Mouse (Mus musculus) neural tube, embryonic 11.5 days (tissue): ENCODE data around the gene Pagr1b. TPM values are rescaled to one million over a fixed set of nuclear protein-coding genes. Genes with fewer than 3 reads are reported as not detected.

ENCODE experiments used
- ATAC-seq: fragments of 200-750 bp; cut with Nextera tagmentation; 2 replicates; pipeline ENCODE4 v1.8.0; 2017; ENCODE audit warnings: moderate number of reproducible peaks, mild to moderate bottlenecking, moderate TSS enrichment, moderate library complexity; ENCODE audit not compliant: insufficient read depth, low FRiP score, low TSS enrichment
- DNase-seq: peaks from one replicate; pipeline ENCODE4 v3.0.0-alpha.2; 2015; ENCODE audit warnings: low spot score
- H3K27ac ChIP-seq: fragments of 300-500 bp; sonication (generic); 2 replicates; pipeline ENCODE4 v1.5.1; 2014; ENCODE audit warnings: low read depth, mild to moderate bottlenecking, low read length
- H3K27me3 ChIP-seq: fragments of 300-500 bp; sonication (generic); 2 replicates; pipeline ENCODE4 v1.6.1; 2014; ENCODE audit warnings: mild to moderate bottlenecking, low read length, mixed read lengths; ENCODE audit not compliant: control insufficient read depth, insufficient read depth
- H3K36me3 ChIP-seq: fragments of 300-500 bp; sonication (generic); 2 replicates; pipeline ENCODE4 v1.6.1; 2014; ENCODE audit warnings: mild to moderate bottlenecking, low read length, moderate library complexity, mixed read lengths; ENCODE audit not compliant: control insufficient read depth, insufficient read depth
- H3K4me1 ChIP-seq: fragments of 300-500 bp; sonication (generic); 2 replicates; pipeline ENCODE4 v1.6.1; 2014; ENCODE audit warnings: low read length, mixed read lengths; ENCODE audit not compliant: control insufficient read depth, insufficient read depth
- H3K4me2 ChIP-seq: fragments of 300-500 bp; sonication (generic); 2 replicates; pipeline ENCODE4 v1.6.1; 2014; ENCODE audit warnings: low read depth, mild to moderate bottlenecking, moderate library complexity
- H3K4me3 ChIP-seq: fragments of 300-500 bp; sonication (generic); 2 replicates; pipeline ENCODE4 v1.5.1; 2014; ENCODE audit warnings: low read depth, low read length
- H3K9ac ChIP-seq: fragments of 300-500 bp; sonication (generic); 2 replicates; pipeline ENCODE4 v1.6.1; 2014; ENCODE audit warnings: mild to moderate bottlenecking, low read length
- H3K9me3 ChIP-seq: fragments of 300-500 bp; sonication (generic); 2 replicates; pipeline ENCODE4 v1.6.1; 2016; ENCODE audit warnings: low read length; ENCODE audit not compliant: control insufficient read depth
- WGBS: fragments of 180-500 bp; shearing (Covaris S2); extraction: QIAGEN DNeasy Blood & Tissue Kit; methylation state at CpG from one replicate; pipeline ENCODE4 v1.1.7; 2014; 5-methylcytosine and 5-hydroxymethylcytosine counted together
- polyA plus RNA-seq: library from polyadenylated mRNA; unstranded; fragments of >200 nt; fragmentation: Nextera tagmentation; extraction: Ambion mirVana; gene quantifications from 2 replicates; pipeline ENCODE4 v1.2.1, GENCODE M21; 2014

Pagr1b gene
- polyA plus RNA-seq, 1 experiment from 2014 or later, result 1.1 TPM

DNA sequence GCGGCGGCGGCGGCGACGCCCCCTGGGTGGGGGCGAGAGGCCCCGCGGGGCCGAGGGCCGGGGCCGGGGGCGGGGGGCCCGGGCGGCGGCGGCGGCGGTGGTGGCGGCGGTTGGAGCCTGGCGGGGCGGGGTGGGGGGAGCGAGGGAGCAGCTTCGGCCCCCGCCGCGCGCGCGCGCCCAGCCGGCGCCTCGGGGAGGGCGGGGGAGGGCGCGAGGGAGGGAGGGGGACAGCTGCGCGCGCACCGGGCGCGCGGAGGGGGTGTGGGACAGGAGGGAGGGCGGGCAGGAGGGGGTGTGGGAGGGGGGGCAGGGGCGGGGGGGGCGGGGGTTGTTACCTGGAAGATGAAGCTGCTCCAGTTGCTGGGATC lies 10.3 kb upstream of the Pagr1b start:
- Histone ChIP-seq H3K9me3 (no peaks in the 10 kb centered on the region), H3K27ac (peak overlapping the region; percentile 99), H3K9ac (peak overlapping the region; percentile 99), H3K4me2 (peak overlapping the region; percentile 98), H3K27me3 (no peaks in the 10 kb centered on the region), H3K4me1 (peaks cover 38% of the 10 kb centered on the region), H3K36me3 (peaks cover 20% of the 10 kb centered on the region), H3K4me3 (peak overlapping the region; percentile 99)
- DNase-seq (no peak), ATAC-seq (no peak)
- WGBS, result no CpG with 5 or more reads among the region's 48 CpGs

DNA sequence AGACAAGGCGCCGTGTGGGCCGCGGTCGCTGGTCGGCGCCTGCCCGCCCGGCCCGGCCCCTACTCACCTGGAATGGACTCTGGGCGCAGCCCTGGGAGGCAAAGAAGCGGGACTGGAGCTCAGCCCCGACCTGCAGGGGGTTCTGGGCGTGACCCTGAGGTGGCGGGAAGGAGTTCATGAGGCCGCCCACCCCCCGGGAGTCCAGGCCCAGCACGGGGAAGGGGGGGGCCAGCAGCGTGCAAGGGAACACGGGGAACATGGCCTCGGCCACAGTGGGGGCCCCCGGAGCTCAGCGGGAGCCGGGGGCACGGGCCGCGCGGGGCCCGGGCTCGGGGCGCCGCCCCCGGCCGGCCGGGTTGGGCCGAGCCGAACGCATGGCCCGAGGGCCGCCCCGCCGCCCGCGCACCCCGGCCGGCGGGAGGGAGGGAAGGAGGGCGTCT lies 9.9 kb upstream of the Pagr1b start:
- 0% methylated on average over 18 of the region's 48 CpGs for WGBS
- peaks cover 40% of the 10 kb centered on the region for H3K4me1 ChIP-seq
- ATAC-seq (peak; percentile 18; the same call in 1 of the 2 replicates), DNase-seq (peak; percentile 75)
- H3K27me3 ChIP-seq, result no peaks in the 10 kb centered on the region
- peak overlapping the region; percentile 99 for H3K27ac ChIP-seq
- no peaks in the 10 kb centered on the region for H3K9me3 ChIP-seq
- H3K4me3 ChIP-seq, result peak overlapping the region; percentile 99
- H3K9ac ChIP-seq, result peak overlapping the region; percentile 99
- H3K36me3 ChIP-seq, result peaks cover 20% of the 10 kb centered on the region
- peak overlapping the region; percentile 98 for H3K4me2 ChIP-seq

DNA sequence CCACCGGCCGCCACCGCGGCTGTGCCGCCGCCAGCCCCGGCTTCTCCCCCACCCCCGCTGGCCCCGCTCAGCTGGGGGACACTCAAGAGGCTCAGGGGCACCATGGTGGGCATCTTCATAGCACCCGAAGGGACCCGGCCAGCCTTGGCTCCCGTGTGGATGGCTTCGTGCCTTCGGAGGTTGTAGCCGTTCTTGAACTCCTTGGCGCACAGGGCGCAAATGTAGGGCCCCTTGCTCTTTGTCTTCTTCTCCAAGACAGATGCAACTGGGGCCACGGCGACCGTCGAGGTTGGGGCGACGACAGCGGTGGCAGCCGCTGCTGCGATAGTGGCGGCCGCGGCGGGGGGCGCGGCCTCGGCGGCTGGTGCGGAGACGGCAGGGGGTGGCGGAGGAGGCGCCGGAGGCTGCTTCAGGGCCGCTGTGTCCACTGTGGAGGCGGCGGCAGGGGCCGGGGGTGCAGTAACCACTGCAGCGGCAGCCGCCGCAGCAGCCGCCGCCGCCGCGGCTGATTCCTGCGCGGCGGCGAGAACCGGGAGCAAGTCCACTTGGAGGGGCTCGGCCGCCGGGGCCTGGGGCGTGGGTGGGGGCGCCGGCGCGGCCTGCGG lies 9.4 kb upstream of the Pagr1b start:
- H3K4me1 ChIP-seq, result peaks cover 41% of the 10 kb centered on the region
- ATAC-seq (no peak), DNase-seq (no peak)
- WGBS, result 0% methylated on average over 43 of the region's 65 CpGs
- H3K36me3 ChIP-seq, result peaks cover 18% of the 10 kb centered on the region
- H3K4me2 ChIP-seq, result peak overlapping the region; percentile 98
- peak overlapping the region; percentile 99 for H3K27ac ChIP-seq
- peak overlapping the region; percentile 99 for H3K9ac ChIP-seq
- H3K9me3 ChIP-seq, result no peaks in the 10 kb centered on the region
- H3K27me3 ChIP-seq, result no peaks in the 10 kb centered on the region
- H3K4me3 ChIP-seq, result peak overlapping the region; percentile 99

DNA sequence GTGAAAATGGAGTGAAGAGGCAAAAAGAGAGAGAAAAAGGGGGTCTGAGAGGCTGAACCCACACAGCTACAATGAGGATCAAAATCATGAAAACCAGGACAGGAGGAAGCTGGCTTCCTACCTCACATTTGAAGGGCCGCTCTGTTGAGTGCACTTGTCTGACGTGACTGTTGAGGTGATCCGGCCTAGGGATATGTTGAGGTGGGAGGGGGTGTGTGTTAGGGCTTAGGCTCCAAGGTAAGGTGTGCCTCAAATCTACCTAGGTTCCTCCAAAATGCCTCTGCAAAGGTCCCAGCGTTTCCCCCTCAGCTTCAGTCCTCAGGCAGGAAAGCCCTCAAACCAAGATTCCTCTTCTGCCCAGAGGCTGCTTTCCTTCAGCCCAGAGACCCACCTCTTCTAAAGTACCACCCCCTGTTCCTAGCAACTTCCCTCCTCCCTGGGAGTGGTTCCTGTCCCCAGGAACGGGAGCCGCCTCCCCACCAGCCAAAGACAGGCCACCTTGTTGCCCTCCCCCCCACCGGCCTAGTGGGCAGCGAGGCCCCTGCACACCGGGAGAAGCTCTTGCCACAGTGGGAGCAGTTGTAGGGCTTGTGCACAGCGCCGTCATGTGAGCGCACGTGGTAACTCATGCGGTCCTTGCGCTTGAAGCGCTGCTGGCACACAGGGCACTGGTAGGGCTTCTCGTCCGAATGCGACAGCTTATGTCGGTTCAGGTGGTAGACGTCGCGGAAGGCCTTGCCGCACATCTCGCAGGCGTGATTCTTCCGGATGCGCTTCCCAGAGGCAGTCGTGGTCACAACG lies 8.7 kb upstream of the Pagr1b start:
- Histone ChIP-seq H3K9ac (peak overlapping the region; percentile 99), H3K4me1 (peaks cover 44% of the 10 kb centered on the region), H3K9me3 (no peaks in the 10 kb centered on the region), H3K4me2 (peak overlapping the region; percentile 98), H3K27ac (peak overlapping the region; percentile 99), H3K36me3 (peaks cover 13% of the 10 kb centered on the region), H3K27me3 (no peaks in the 10 kb centered on the region), H3K4me3 (peak overlapping the region; percentile 99)
- ATAC-seq, result peak; percentile 28; the same call in 1 of the 2 replicates
- 1% methylated on average over 30 of the region's 30 CpGs for WGBS
- DNase-seq, result peak; percentile 80

DNA sequence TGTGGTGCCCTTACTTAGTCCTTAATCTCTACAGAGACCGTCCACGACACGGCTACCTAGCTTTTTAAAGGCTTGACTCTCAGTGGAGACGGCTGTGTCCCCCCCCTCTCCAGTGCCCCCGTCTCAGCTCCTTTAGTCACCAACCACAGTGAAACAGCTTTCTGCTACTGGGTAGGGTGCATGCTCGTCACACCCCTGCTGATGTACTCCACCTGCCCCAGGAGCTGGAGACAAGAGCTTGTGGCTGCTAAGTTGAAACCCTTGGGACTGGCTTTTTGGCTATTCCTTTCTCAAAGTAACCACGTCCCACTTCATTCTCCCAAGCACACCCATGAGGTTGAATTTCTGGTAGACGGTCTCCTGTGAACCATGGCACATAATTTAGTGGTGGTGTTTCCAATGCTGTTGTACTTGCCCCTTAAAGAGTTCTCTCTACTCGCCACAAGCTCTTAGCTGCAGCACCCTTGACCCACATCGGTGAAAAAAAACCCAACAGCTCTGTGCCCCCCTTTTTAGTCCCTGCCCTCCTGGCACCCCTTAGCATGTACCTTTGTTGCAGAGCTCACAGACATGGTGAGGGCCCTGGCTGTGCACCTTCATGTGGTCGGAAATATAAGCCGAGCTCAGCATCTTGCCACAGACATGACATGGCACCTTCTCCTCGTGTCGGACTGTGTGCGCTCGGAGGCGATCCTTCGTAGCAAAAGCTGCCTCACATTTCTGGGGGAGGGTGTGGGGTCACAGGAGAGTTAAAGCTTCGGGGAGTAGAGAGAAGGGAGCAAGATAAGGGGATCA lies 7.8 kb upstream of the Pagr1b start:
- peak overlapping the region; percentile 99 for H3K9ac ChIP-seq
- H3K27ac ChIP-seq, result peak overlapping the region; percentile 99; the same call in 1 of the 2 replicates
- DNase-seq (no peak), ATAC-seq (no peak)
- H3K9me3 ChIP-seq, result no peaks in the 10 kb centered on the region
- peak overlapping the region; percentile 99 for H3K4me3 ChIP-seq
- no peaks in the 10 kb centered on the region for H3K27me3 ChIP-seq
- peak overlapping the region; percentile 98 for H3K4me2 ChIP-seq
- H3K36me3 ChIP-seq, result peaks cover 12% of the 10 kb centered on the region
- H3K4me1 ChIP-seq, result peaks cover 44% of the 10 kb centered on the region
- 43% methylated on average over 19 of the region's 19 CpGs for WGBS

DNA sequence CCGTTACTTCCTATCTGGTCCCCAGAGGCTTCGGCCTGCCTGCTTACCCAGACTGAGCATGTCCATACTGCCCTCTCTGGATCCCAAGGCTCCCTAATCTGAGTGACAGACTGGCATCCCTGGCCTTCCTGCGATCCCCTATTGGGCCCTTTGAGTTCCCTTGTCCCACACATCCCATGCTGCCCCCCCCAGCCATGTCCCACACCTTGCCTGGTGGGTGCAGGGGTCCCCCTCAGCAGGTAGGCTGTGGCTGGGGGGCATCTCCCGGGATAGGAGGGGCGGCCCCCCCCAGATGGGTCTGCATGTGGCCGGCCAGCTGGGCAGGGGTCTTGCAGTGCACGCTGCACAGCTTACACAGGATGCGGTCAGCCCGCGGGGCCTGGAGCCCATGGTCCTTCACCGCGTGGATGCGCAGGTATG lies 7.0 kb upstream of the Pagr1b start:
- DNase-seq (no peak), ATAC-seq (no peak)
- H3K9me3 ChIP-seq, result no peaks in the 10 kb centered on the region
- 0 out of 2 replicates have a peak overlapping the region, but pooled peaks have one; percentile 14 for H3K27ac ChIP-seq
- no peaks in the 10 kb centered on the region for H3K27me3 ChIP-seq
- H3K9ac ChIP-seq, result peak overlapping the region; percentile 99
- H3K4me2 ChIP-seq, result peak overlapping the region; percentile 98
- peak overlapping the region; percentile 99 for H3K4me3 ChIP-seq
- WGBS, result 83% methylated on average over 13 of the region's 13 CpGs
- peaks cover 12% of the 10 kb centered on the region for H3K36me3 ChIP-seq
- peaks cover 44% of the 10 kb centered on the region for H3K4me1 ChIP-seq

DNA sequence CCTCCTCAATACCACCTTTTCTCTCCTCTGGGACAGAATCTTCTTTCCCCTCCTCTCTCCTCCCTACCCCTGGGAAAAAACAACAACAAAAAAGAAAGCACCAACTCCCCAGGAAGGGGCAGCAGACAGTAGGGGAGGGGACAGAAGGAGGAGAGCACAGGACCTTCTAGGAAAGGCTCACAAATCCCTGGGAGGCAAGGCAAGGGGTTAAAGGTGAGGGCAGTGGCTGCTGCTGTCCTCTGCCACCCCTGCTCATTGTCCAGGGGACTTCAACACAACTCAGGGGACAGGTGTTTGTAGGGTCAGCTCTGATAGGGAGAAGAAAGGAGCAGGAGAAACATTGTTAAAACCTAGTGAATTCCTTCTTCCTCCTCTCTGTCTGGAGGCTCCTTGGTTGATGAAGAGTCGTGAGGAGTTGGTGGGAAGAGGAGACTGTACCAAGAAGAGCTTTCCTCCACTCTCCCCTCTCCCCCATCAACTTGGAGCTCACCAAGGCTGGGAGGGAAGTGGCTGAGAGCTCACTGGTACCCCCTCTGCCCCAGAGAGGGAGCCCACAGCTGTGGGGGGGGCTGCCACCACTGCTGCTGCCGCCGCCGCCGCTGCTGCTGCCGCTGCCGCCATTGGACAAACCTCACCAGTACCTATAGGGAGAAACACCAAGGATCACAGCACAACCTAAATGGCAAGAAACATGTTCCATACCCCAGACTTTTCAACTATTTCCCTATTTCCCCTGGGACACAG lies 6.4 kb upstream of the Pagr1b start:
- 70% methylated on average over 7 of the region's 7 CpGs for WGBS
- peaks cover 38% of the 10 kb centered on the region for H3K4me1 ChIP-seq

More for the DNA sequence above, 6.4 kb upstream of the Pagr1b start:
- Histone ChIP-seq H3K9ac (no peak overlapping the region; the same call in 1 of the 2 replicates), H3K4me2 (peak overlapping the region; percentile 98), H3K9me3 (no peaks in the 10 kb centered on the region), H3K4me3 (peak overlapping the region; percentile 99; the same call in 1 of the 2 replicates), H3K36me3 (peaks cover 12% of the 10 kb centered on the region), H3K27ac (no peak overlapping the region), H3K27me3 (no peaks in the 10 kb centered on the region)
- DNase-seq (no peak), ATAC-seq (no peak)
